Mouse (Mus musculus): ENCODE results near the gene Nr1h2.

Nr1h2 gene

DNA sequence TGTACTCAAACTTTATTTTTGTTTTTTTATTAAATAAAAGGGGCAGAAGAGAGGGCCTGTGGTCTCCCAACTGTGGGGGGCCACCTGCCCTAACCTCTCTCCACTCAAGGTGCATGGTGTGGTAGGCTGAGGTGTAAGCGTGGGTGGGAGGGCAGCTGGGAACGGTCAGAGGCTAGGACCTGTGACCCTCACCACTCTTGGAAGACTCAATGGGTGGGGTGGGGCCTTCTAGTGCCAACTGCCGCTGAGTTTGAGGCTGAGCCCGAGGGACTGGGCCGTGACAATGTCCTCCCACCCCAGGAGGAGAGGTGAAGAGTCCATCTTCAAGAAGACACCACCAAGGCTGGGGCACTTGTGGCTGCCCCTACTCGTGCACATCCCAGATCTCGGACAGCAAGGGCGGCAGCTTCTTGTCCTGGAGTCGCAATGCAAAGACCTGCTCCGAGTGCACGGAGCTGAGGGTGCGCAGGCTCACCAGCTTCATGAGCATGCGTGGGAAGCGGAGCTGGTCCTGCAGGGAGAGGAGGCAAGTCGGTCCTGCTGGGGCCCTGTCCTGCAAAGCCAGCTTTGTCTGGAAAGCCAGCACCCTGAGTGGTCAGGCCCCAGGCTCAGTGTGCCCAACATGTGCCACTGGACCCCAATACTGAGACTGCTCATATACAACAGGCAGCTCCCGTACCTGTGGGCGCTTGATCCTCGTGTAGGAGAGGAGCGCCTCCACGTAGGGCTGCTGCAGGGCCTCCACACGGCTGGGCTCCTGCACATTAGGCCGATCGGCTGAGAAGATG, 3.9 kb downstream of the Nr1h2 start:
- no peak for DNase-seq (ENCODE audit: low read depth)

DNA sequence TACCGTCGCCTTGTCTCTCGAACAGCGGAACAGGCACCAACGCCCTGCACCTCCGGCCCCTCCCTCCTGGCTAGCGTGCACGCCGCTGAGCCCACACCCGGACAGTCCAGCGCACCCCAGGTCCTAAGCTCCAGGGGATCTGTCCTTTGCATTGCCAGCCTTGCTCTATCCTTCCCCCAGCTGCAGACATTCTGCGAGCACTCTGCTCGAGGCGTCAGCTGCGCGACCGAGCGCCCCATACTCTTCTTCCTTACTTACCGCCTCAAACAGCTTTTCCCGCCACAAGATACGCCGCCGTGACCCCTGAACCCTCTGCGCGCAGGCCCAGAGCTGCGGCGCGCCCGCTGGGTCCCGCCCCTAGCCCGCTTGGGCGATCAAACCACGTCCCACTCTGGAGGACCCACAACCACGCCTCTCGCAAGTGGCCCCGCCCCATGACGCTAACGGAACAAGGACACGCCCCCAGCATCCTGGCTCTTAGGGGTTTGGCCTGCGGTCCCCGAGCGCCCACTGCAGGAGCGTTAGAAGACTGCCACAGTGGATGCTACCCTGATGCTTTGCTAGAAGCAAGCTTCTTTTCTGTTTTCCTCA, 5.2 kb downstream of the Nr1h2 start, which contains the start of gene Pold1:
Gene Pold1 (minus strand): TSS at position 353 of the 591 bp plus-strand sequence.
- peak; percentile 99 for DNase-seq (ENCODE audit: low read depth)

- no peak for DNase-seq (ENCODE audit: low read depth)
These were observed 6.0 kb downstream of the Nr1h2 start for GRCm38 (mm10) chr7:44547725-44548124.

DNA sequence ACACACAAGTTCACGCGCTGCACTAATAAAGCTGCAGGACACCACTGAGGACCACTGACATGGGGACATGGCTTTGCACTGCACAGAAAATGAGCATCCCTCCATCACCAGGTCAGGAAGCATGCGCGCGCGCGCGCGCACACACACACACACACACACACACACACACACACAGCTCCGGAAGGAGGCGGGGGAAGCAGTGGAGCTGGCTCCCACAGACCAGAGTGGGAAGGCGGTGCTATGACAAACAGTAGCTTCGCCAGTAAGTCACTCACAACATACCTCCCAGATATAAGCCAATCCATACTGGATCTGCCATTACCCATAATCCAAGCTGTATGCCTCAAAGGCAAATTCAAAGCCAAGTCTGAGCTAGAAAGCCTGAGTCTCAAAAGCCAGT, 6.7 kb downstream of the Nr1h2 start:
- no peak for DNase-seq (ENCODE audit: low read depth)

- DNase-seq (ENCODE audit: low read depth): no peak
These were observed 7.5 kb downstream of the Nr1h2 start for GRCm38 (mm10) chr7:44546274-44546673.

- no peak for DNase-seq (ENCODE audit: low read depth)
These were observed 10.7 kb downstream of the Nr1h2 start for GRCm38 (mm10) chr7:44543071-44543470.

DNA sequence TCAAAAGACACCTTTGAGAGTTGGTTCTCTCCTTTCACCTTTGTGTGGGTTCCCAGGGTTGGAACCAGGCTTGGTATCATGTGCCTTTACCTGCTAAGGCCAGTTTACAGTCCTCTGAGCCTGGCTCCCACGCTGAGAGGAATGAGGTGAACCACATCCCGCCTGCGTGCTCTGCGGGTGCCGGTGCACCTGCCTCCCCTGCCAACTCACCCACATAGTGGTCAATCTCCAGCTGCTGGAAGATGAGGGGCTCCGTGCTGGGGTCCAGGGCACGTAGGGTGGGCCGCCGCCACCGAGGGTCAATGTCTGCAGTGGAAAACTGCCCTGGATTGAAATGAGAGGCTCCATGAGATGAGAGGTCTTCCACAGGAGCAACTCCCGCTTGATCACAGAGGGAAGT, 11.2 kb downstream of the Nr1h2 start:
- no peak for DNase-seq (ENCODE audit: low read depth)

GRCm38 (mm10) chr7:44538756-44539624, 14.8 kb downstream of the Nr1h2 start:
- no peak for DNase-seq (ENCODE audit: low read depth)

- DNase-seq (ENCODE audit: low read depth): no peak
These were observed 16.3 kb downstream of the Nr1h2 start for GRCm38 (mm10) chr7:44537496-44537895.

GRCm38 (mm10) chr7:44537009-44537408, 16.7 kb downstream of the Nr1h2 start:
- DNase-seq (ENCODE audit: low read depth): no peak

- DNase-seq (ENCODE audit: low read depth): peak; percentile 23
These were observed 17.2 kb downstream of the Nr1h2 start for GRCm38 (mm10) chr7:44536590-44536968.

GRCm38 (mm10) chr7:44535657-44536589, 17.8 kb downstream of the Nr1h2 start:
- no peak for DNase-seq (ENCODE audit: low read depth)

DNA sequence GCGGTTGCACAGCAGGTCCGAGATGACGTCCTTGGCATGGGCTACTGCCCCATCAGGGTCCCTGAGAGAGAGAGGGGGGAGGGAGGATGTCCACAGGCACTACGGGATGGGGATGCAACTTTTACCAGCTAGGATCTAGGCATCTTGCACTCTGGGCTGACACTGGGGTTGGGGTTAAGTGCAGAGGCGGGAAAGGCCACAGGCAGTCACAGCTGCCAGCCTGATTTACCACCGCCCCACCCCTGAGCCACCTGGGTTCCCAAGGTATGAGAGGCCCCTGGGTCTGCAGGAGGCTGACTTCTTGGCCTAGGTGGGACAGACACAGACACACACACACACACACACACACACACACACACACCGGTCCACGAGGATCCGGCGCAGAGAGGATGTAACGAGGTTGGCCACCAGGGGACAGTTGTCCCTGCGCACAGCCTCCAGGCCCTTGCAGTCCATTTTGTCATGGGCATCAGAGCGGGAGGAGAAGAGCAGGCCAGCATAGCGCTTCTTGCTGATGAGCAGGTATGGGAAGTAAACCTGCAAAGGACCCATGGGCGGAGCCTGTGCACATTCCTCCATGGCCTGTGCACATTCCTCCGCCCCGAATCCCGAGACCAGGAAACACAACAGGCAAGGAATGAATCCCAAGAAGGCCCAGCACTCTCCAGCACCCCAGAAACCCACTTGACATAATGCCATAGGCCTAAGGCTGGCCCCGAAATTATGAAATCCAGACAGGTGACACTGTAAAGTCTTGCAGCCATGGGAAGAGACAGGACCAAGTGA, 18.9 kb downstream of the Nr1h2 start:
- no peak for DNase-seq (ENCODE audit: low read depth)

DNA sequence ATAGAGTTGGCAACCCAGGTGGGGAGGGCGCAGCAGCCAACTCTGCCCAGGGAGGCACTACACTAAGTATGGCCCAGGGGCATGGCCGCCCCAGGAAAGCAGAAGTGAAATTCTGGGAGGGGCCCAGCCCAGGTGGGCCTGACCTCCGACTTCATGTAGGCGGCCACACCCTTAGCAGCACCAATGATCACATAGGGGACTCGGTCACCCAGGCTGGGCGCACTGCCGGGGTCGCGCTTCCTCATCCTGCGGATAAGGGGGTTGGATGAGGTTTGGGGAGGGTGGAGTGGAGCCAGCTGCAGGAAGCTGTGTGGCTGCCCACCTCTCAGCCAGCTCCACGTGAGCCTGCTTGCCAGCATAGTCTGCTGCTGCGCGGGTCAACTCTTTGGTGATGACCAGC, 19.5 kb downstream of the Nr1h2 start:
- DNase-seq (ENCODE audit: low read depth): no peak

DNA sequence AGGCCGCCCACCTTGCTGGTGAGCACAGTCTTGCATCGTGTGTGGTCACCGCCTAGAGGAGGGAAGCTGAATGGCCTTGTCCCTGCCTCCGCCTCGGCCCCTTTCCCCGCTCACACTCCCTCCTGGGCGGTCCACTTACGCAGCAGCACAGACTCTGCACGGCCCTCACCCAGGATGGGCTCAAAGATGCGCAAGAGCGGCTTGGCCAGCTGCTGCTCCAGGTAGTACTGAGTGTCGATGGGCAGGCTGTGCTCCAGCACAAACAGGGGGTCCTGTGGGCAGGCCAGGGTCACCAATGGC, 20.1 kb downstream of the Nr1h2 start:
- no peak for DNase-seq (ENCODE audit: low read depth)

DNA sequence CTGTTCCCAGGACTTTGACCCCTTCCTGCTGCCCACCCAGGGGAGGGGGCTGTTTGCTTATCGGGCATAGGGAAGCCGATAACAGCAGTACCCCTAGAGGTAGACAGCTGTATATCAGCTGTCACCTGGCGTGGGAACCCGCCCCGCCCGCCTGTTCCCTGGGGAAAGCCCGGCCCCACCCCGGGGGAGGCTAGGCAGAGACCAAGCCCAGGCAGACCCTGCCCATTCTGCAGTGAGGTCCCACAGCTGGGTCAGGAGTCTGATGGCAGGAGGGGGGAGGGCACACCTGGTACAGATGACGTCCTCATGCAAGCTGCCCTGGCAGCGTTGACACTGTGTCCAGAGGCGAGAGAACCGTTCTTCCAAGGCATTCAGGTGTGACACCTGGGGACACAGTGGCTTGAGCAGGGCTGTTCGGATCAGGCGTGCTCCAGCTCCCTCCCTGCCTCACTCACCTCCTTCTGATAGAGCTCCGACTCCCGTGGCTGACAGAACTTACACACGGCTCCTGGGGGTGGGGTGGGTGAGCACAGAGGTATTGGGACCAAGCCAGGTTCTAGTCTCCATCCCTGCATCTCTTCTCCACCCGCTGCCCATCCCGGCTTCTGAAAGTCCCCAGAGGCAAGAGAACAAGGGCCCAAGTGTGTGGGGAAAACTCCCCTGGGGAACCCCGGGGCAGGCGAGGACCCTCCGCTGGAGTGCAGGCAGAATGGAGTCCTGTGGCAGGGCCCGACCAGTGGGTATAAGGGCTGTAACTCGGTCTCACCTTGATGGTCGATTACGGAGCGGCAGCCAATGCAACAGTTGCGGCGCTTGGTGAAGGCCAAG, 20.6 kb downstream of the Nr1h2 start:
- DNase-seq (ENCODE audit: low read depth): no peak

GRCm38 (mm10) chr7:44531946-44532732, 21.6 kb downstream of the Nr1h2 start, which contains the start of gene Spib:
TSS of gene Spib (minus strand) at chr7:44532071.
- DNase-seq (ENCODE audit: low read depth): no peak

DNA sequence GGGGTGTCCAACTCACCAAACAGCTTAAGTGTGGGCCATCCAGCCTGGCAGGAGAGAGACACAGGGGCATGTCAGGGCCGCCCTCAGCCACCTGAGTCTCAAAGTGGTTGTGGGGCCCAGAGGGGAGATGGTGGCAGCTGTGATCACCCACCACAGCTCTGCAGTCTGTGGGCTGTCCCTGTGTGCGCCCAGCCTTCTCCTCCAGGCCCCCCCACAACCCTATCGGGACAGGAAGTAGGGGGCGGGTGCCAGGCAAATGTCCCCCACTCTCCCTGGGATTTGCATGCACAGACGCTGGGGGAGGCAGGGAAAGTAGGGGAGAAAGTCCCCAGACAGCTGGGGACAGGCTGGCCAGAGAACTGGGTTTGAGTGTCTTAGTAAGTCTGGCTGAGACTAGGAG, 22.5 kb downstream of the Nr1h2 start:
- DNase-seq (ENCODE audit: low read depth): no peak

DNA sequence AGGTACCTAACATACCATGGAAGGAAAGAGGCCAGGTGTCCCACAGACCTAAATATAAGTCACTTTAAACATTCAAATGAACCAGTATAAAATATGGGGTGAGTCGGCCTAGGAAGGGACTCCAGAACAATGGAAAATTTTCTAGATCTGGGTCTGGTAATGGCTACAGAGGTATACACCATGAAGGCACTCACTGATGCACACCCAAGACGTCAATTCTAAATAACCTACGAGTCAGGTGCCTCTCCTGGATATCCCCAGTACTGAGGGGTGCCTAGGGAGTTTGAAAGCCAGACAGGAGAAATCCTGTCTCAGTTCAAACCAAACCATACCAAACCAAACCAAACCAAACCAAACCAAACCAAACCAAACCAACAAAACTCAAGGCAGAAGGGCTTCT, 23.2 kb downstream of the Nr1h2 start:
- DNase-seq (ENCODE audit: low read depth): no peak

All from fibroblast of lung, adult 2 months (primary cell).